Mouse (Mus musculus) liver, postnatal 0 days (tissue): Measurements from ENCODE around the gene Nr2c1.

Experiments used
- CTCF ChIP-seq: sonication (generic); IDR thresholded peaks from 2 replicates; pipeline ENCODE4 v1.5.1; 2016; ENCODE audit warnings: antibody characterized with exemption, low read depth
- EP300 ChIP-seq: IDR thresholded peaks from 2 replicates; pipeline ENCODE4 v1.6.1; 2016; ENCODE audit warnings: antibody characterized with exemption, low read depth, mild to moderate bottlenecking

- TF ChIP-seq CTCF, result no peak
- TF ChIP-seq EP300, result no peak
Measured at GRCm38 (mm10) chr10:94230172-94230981, 82.6 kb downstream of the Nr2c1 start.
